Mouse (Mus musculus) intestine, postnatal 0 days (tissue): ENCODE results near the gene Itpk1. TPM values are rescaled to one million over a fixed set of nuclear protein-coding genes. Genes with fewer than 3 reads are reported as not detected.

ENCODE experiments used
- ATAC-seq: fragments of 200-750 bp; cut with Nextera tagmentation; 2 replicates; pipeline ENCODE4 v1.8.0; 2017; ENCODE audit warnings: mild to moderate bottlenecking, moderate TSS enrichment, moderate library complexity
- H3K27ac ChIP-seq: fragments of 300-500 bp; sonication (generic); 2 replicates; pipeline ENCODE4 v1.5.1; 2014; ENCODE audit warnings: mild to moderate bottlenecking, low read depth, low read length, moderate library complexity
- H3K27me3 ChIP-seq: fragments of 300-500 bp; sonication (generic); replicated peaks from 2 replicates; pipeline ENCODE4 v1.6.1; 2014; ENCODE audit warnings: low read length, mixed read lengths; ENCODE audit not compliant: control insufficient read depth, insufficient read depth
- H3K36me3 ChIP-seq: fragments of 300-500 bp; sonication (generic); 2 replicates; pipeline ENCODE4 v1.6.1; 2014; ENCODE audit warnings: mild to moderate bottlenecking, moderate library complexity; ENCODE audit not compliant: control insufficient read depth, insufficient read depth
- H3K4me1 ChIP-seq: fragments of 300-500 bp; sonication (generic); replicated peaks from 2 replicates; pipeline ENCODE4 v1.6.1; 2014; ENCODE audit warnings: antibody characterized with exemption, low read length, mixed read lengths; ENCODE audit not compliant: control insufficient read depth, insufficient read depth
- H3K4me2 ChIP-seq: fragments of 300-500 bp; sonication (generic); replicated peaks from 2 replicates; pipeline ENCODE4 v1.6.1; 2014; ENCODE audit warnings: low read depth, mild to moderate bottlenecking, moderate library complexity
- H3K4me3 ChIP-seq: fragments of 300-500 bp; sonication (generic); 2 replicates; pipeline ENCODE4 v1.5.1; 2014; ENCODE audit warnings: low read depth, low read length
- H3K9ac ChIP-seq: fragments of 300-500 bp; sonication (generic); 2 replicates; pipeline ENCODE4 v1.6.1; 2014; ENCODE audit warnings: mild to moderate bottlenecking, low read depth, low read length
- H3K9me3 ChIP-seq: fragments of 300-500 bp; sonication (generic); 2 replicates; pipeline ENCODE4 v1.6.1; 2016; ENCODE audit warnings: mixed run types; ENCODE audit not compliant: control insufficient read depth
- CTCF ChIP-seq: sonication (generic); IDR thresholded peaks from 2 replicates; pipeline ENCODE4 v1.5.1; 2016; ENCODE audit warnings: low read depth, mild to moderate bottlenecking, control low read depth, antibody characterized with exemption, moderate library complexity
- WGBS: fragments of 180-500 bp; shearing (Covaris S2); extraction: QIAGEN DNeasy Blood & Tissue Kit; methylation state at CpG from one replicate; pipeline ENCODE4 v1.1.7; 2014; 5-methylcytosine and 5-hydroxymethylcytosine counted together
- polyA plus RNA-seq: library from polyadenylated mRNA; unstranded; fragments of >200 nt; fragmentation: Nextera tagmentation; extraction: Ambion mirVana; gene quantifications from 2 replicates; pipeline ENCODE4 v1.2.1, GENCODE M21; 2015

Itpk1 gene
- polyA plus RNA-seq, 1 experiment from 2014 or later = 56.3 TPM

DNA sequence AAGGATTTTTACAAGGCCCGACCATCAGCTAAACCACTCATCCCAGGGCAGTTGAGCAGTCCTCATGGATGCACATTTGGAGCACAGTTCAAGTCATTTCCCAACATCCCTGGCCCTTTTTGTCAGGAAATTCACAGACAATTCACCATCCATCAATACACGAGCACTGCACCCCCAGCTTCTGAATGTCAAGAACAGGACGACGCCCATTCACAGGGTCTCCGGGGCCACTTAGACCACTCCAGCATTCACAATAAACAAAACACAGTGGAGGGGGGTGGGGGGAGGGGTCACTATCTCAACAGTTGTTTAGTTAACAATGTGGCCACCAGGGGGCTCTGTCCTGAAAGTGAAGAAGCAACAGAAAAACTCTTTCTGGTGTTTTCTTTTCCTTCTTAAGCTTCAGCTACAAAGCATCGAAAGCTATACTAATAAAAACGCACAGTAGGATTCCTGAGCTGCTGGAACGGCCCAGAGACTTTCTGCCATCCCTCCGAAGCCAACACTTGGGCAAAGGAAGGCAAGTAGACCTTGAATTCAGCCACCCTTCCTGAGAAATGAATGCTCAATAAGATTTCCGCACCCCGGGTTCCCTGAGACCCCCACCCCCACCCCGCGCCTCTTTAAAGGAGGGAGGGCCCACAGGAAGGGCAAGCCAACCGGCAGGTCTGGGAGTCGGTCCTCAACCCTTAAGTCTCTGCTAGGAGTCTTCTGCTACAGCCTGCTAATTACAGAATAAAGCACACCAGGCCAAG lies 2.2 kb downstream of the Itpk1 start:
- no peaks in the 10 kb centered on the region for H3K36me3 ChIP-seq
- H3K4me3 ChIP-seq = peak overlapping the region; percentile 82
- peak overlapping the region; percentile 92 for H3K27ac ChIP-seq
- WGBS = 10% methylated on average over 15 of the region's 15 CpGs
- no peak for ATAC-seq
- peaks cover 34% of the 10 kb centered on the region for H3K4me1 ChIP-seq
- H3K9me3 ChIP-seq = no peaks in the 10 kb centered on the region
- peak overlapping the region; percentile 48; the same call in 1 of the 2 replicates for H3K9ac ChIP-seq
- H3K27me3 ChIP-seq = no peaks in the 10 kb centered on the region
- TF ChIP-seq CTCF = peak; percentile 80
- peak overlapping the region; percentile 93 for H3K4me2 ChIP-seq

DNA sequence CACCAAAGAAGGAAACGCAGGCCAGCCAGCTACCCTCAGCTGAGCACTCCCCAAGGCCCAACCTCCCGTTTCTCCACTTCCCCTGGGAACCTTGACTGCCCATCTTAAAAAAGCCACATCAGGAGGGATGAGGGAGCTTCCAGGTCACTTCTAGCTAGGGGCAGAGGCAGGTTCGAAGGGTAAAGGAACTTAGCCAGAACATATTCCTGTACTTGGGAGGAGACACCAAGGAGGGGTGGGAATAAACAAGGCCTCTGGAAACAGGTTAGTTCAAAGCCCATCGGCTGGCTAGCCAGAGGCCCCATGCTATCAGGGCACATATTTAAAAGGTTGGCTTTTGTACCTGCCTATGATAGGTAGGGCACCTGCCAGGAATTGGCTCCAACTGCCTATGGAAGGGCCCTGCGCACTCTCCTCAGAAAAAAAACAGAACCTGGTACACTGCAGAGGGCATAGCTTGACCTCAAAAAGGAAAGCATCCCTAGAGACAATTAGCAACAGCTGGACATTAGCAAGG lies 3.0 kb downstream of the Itpk1 start:
- Histone ChIP-seq H3K27me3 (no peaks in the 10 kb centered on the region), H3K4me2 (peak overlapping the region; percentile 93), H3K9ac (no peak overlapping the region), H3K9me3 (no peaks in the 10 kb centered on the region), H3K4me1 (peaks cover 42% of the 10 kb centered on the region), H3K4me3 (peak overlapping the region; percentile 82), H3K36me3 (no peaks in the 10 kb centered on the region), H3K27ac (peak overlapping the region; percentile 11; the same call in 1 of the 2 replicates)
- TF ChIP-seq CTCF = no peak
- ATAC-seq = no peak
- 66% methylated on average over 5 of the region's 5 CpGs for WGBS

DNA sequence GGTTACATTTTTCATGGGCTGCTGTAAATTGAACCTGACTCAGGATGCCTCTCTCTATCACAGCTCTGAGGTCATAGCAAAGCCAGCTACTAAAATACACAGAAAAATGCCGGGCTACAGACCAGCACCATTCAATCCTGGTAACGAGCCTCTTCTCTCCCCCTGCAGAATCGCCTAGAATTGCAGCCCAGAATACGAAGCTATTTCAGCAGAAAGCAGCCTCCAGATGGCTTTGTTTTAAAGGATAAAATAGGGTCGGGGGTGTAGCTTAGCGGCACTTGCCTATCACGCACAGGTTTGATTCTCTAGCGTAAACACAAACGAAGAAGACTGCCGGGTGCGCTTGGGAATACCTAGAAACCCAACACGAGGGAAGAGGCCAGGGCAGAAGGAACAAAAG lies 4.3 kb downstream of the Itpk1 start:
- H3K27me3 ChIP-seq = no peaks in the 10 kb centered on the region
- no peak for TF ChIP-seq CTCF
- 62% methylated on average over 12 of the region's 12 CpGs for WGBS
- H3K4me3 ChIP-seq = no peak overlapping the region
- H3K4me1 ChIP-seq = peaks cover 43% of the 10 kb centered on the region
- no peak overlapping the region for H3K9ac ChIP-seq
- H3K9me3 ChIP-seq = no peaks in the 10 kb centered on the region
- no peaks in the 10 kb centered on the region for H3K36me3 ChIP-seq
- H3K4me2 ChIP-seq = 0 out of 2 replicates have a peak overlapping the region, but pooled peaks have one; percentile 25
- H3K27ac ChIP-seq = no peak overlapping the region
- no peak for ATAC-seq

DNA sequence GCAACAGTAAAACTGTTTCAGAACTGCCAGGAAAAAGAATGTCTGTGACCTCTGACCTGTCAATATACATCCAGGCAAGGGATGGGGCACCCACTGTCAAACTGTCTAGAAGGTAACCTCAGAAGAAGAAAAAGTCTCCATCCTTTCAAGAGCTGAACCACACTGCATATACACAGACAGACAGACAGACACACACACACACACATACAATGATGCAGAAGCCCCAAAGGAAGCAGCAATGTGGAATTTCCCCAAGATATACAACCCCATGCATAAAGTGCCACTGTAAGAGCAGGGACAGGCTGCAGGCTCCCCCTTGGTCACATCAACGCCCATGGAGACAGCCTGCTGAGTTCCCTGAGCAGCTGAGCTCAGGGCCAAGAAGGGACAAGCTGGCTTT lies 5.6 kb downstream of the Itpk1 start:
- Histone ChIP-seq H3K27me3 (no peaks in the 10 kb centered on the region), H3K4me1 (peaks cover 42% of the 10 kb centered on the region), H3K9ac (no peak overlapping the region), H3K36me3 (no peaks in the 10 kb centered on the region), H3K27ac (peak overlapping the region; percentile 76; the same call in 1 of the 2 replicates), H3K4me3 (no peak overlapping the region), H3K9me3 (no peaks in the 10 kb centered on the region), H3K4me2 (peak overlapping the region; percentile 13)
- TF ChIP-seq CTCF = no peak
- WGBS = 60% methylated on average over 1 of the region's 1 CpGs
- ATAC-seq = no peak

DNA sequence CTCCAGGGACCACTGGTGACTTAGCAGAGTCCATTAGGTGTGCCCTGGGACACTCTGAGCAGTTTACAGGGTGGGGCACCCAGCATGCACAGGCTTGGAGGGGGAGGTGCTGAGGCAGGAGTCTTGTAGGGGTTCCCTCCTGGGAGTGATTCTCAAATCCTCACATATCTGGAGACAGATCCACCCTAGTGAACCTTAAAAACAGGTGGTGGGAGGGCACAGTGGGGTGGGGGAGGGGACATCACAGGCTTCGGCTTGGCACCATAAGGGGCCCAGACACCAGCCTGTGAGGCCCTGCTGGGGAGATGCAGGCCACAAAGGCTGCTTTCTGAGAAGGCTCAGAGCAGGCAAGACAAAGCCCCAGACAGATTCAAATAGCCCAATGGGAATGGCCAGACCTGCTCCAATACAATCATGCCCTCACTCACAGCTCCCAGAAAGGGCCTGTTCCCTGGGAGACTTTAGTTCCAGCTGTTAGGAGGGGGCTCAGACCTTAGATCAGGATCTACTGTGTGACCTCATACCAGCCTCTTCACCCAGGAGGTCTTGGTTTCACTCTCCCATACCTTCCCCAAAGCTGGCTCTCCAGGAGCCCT lies 6.5 kb downstream of the Itpk1 start:
- H3K36me3 ChIP-seq = no peaks in the 10 kb centered on the region; the same call in 1 of the 2 replicates
- H3K27ac ChIP-seq = peak overlapping the region; percentile 76
- H3K27me3 ChIP-seq = no peaks in the 10 kb centered on the region
- no peaks in the 10 kb centered on the region for H3K9me3 ChIP-seq
- H3K4me2 ChIP-seq = peak overlapping the region; percentile 30
- H3K4me3 ChIP-seq = no peak overlapping the region
- WGBS = 25% methylated on average over 1 of the region's 1 CpGs
- 0 out of 2 replicates have a peak overlapping the region, but pooled peaks have one; percentile 26 for H3K9ac ChIP-seq
- peaks cover 42% of the 10 kb centered on the region for H3K4me1 ChIP-seq
- TF ChIP-seq CTCF = no peak
- peak; percentile 76 for ATAC-seq

DNA sequence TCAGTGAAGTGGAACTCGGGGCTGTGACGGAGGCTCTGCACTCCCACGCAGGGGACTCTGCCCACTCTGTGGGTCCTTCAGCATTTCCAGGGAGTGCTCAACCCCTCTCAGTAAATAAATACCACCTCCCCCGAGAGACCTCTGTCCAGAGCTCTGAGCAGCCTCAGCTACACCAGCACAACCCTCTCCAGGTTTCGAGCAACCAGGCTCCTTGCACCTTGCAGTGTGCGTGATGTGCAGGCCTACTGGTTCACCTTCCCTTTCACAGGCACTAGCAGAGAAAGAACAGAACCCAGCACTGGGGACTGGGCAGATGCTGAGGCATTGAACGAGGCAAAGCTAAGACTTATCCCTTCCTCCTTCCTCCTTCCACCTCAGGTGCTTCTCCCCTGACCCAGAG lies 7.3 kb downstream of the Itpk1 start:
- H3K4me1 ChIP-seq = peaks cover 40% of the 10 kb centered on the region
- H3K27me3 ChIP-seq = no peaks in the 10 kb centered on the region
- H3K27ac ChIP-seq = peak overlapping the region; percentile 76; the same call in 1 of the 2 replicates
- ATAC-seq = no peak; the same call in 1 of the 2 replicates
- H3K36me3 ChIP-seq = no peaks in the 10 kb centered on the region; the same call in 1 of the 2 replicates
- TF ChIP-seq CTCF = no peak
- WGBS = 72% methylated on average over 7 of the region's 7 CpGs
- peak overlapping the region; percentile 26; the same call in 1 of the 2 replicates for H3K9ac ChIP-seq
- no peaks in the 10 kb centered on the region for H3K9me3 ChIP-seq
- H3K4me3 ChIP-seq = no peak overlapping the region
- peak overlapping the region; percentile 30; the same call in 1 of the 2 replicates for H3K4me2 ChIP-seq
